Mouse (Mus musculus): ENCODE measurements around the gene Csgalnact2. TPM values are rescaled to one million over a fixed set of nuclear protein-coding genes. Genes with fewer than 3 reads are reported as not detected.

Csgalnact2 gene
- polyA plus RNA-seq, 1 experiment from 2014 or later: 6.3 TPM

- no peaks in the 10 kb centered on the region for H3K27me3 ChIP-seq (ENCODE audit: insufficient read depth, low read length)
- no peaks in the 10 kb centered on the region for H3K9me3 ChIP-seq (ENCODE audit: low read length)
- ATAC-seq (no peak), DNase-seq (no peak)
- no peak overlapping the region for H3K4me2 ChIP-seq (ENCODE audit: low read depth, low read length)
- no peak for TF ChIP-seq EP300 (IDR thresholded peaks at IDR 0.05; ENCODE audit: low read depth)
- no peak for TF ChIP-seq CTCF (IDR thresholded peaks at IDR 0.05; ENCODE audit: low read depth)
- H3K27ac ChIP-seq (ENCODE audit: low read depth): no peak overlapping the region
- H3K9ac ChIP-seq (replicated peaks): no peak overlapping the region
- H3K4me1 ChIP-seq (ENCODE audit: insufficient read depth): no peaks in the 10 kb centered on the region
- no peak overlapping the region for H3K4me3 ChIP-seq (ENCODE audit: low read depth, low read length)
- no peaks in the 10 kb centered on the region for H3K36me3 ChIP-seq (replicated peaks; ENCODE audit: insufficient read depth, low read length)
- WGBS (ENCODE audit: insufficient replicate concordance): 74% methylated on average over 8 of the region's 8 CpGs
These were observed 41.1 kb downstream of the Csgalnact2 start for GRCm38 (mm10) chr6:118097765-118098365.

GRCm38 (mm10) chr6:118090827-118091226 lies 48.1 kb downstream of the Csgalnact2 start:
- H3K4me3 ChIP-seq (ENCODE audit: low read depth, low read length): no peak overlapping the region
- WGBS (ENCODE audit: insufficient replicate concordance): 77% methylated on average over 9 of the region's 9 CpGs
- ATAC-seq: no peak

GRCm38 (mm10) chr6:118088750-118089440 lies 50.0 kb downstream of the Csgalnact2 start:
- H3K4me1 ChIP-seq (ENCODE audit: insufficient read depth): no peaks in the 10 kb centered on the region
- no peak for ATAC-seq
- no peak overlapping the region for H3K4me3 ChIP-seq (ENCODE audit: low read depth, low read length)
- no peak overlapping the region for H3K9ac ChIP-seq (replicated peaks)
- TF ChIP-seq EP300 (IDR thresholded peaks at IDR 0.05; ENCODE audit: low read depth) (no peak), CTCF (IDR thresholded peaks at IDR 0.05; ENCODE audit: low read depth) (no peak)
- no peak overlapping the region for H3K4me2 ChIP-seq (ENCODE audit: low read depth, low read length)
- DNase-seq: no peak
- 83% methylated on average over 17 of the region's 17 CpGs for WGBS (ENCODE audit: insufficient replicate concordance)
- H3K9me3 ChIP-seq (ENCODE audit: low read length): no peaks in the 10 kb centered on the region
- H3K27me3 ChIP-seq (ENCODE audit: insufficient read depth, low read length): no peaks in the 10 kb centered on the region
- H3K36me3 ChIP-seq (replicated peaks; ENCODE audit: insufficient read depth, low read length): no peaks in the 10 kb centered on the region
- no peak overlapping the region for H3K27ac ChIP-seq (ENCODE audit: low read depth)

More at GRCm38 (mm10) chr6:118090827-118091226, 48.1 kb downstream of the Csgalnact2 start:
- no peaks in the 10 kb centered on the region for H3K36me3 ChIP-seq (replicated peaks; ENCODE audit: insufficient read depth, low read length)
- H3K27me3 ChIP-seq (ENCODE audit: insufficient read depth, low read length): no peaks in the 10 kb centered on the region
- no peak overlapping the region for H3K9ac ChIP-seq (replicated peaks)
- DNase-seq: no peak
- H3K27ac ChIP-seq (ENCODE audit: low read depth): no peak overlapping the region
- no peaks in the 10 kb centered on the region for H3K4me1 ChIP-seq (ENCODE audit: insufficient read depth)
- no peak for TF ChIP-seq EP300 (IDR thresholded peaks at IDR 0.05; ENCODE audit: low read depth)
- no peak for TF ChIP-seq CTCF (IDR thresholded peaks at IDR 0.05; ENCODE audit: low read depth)
- H3K9me3 ChIP-seq (ENCODE audit: low read length): no peaks in the 10 kb centered on the region
- H3K4me2 ChIP-seq (ENCODE audit: low read depth, low read length): no peak overlapping the region

- H3K4me1 ChIP-seq (ENCODE audit: insufficient read depth): no peaks in the 10 kb centered on the region
- WGBS (ENCODE audit: insufficient replicate concordance): 45% methylated on average over 8 of the region's 8 CpGs
- no peak overlapping the region for H3K4me2 ChIP-seq (ENCODE audit: low read depth, low read length)
- TF ChIP-seq CTCF (IDR thresholded peaks at IDR 0.05; ENCODE audit: low read depth): peak; percentile 52
- no peak for TF ChIP-seq EP300 (IDR thresholded peaks at IDR 0.05; ENCODE audit: low read depth)
- H3K27me3 ChIP-seq (ENCODE audit: insufficient read depth, low read length): no peaks in the 10 kb centered on the region
- no peak overlapping the region for H3K4me3 ChIP-seq (ENCODE audit: low read depth, low read length)
- H3K9me3 ChIP-seq (ENCODE audit: low read length): no peaks in the 10 kb centered on the region
- no peak for DNase-seq
- no peak overlapping the region for H3K9ac ChIP-seq (replicated peaks)
- no peaks in the 10 kb centered on the region for H3K36me3 ChIP-seq (replicated peaks; ENCODE audit: insufficient read depth, low read length)
- no peak overlapping the region for H3K27ac ChIP-seq (ENCODE audit: low read depth)
- ATAC-seq: no peak
These were observed 51.0 kb downstream of the Csgalnact2 start for GRCm38 (mm10) chr6:118087955-118088354.

- no peaks in the 10 kb centered on the region for H3K36me3 ChIP-seq (replicated peaks; ENCODE audit: insufficient read depth, low read length)
- no peak for TF ChIP-seq CTCF (IDR thresholded peaks at IDR 0.05; ENCODE audit: low read depth)
- TF ChIP-seq EP300 (IDR thresholded peaks at IDR 0.05; ENCODE audit: low read depth): no peak
- WGBS (ENCODE audit: insufficient replicate concordance): 72% methylated on average over 8 of the region's 8 CpGs
- H3K27ac ChIP-seq (ENCODE audit: low read depth): no peak overlapping the region
- no peak overlapping the region for H3K4me2 ChIP-seq (ENCODE audit: low read depth, low read length)
- H3K9ac ChIP-seq (replicated peaks): no peak overlapping the region
- H3K4me1 ChIP-seq (ENCODE audit: insufficient read depth): no peaks in the 10 kb centered on the region
- no peaks in the 10 kb centered on the region for H3K27me3 ChIP-seq (ENCODE audit: insufficient read depth, low read length)
- no peak for DNase-seq
- no peak overlapping the region for H3K4me3 ChIP-seq (ENCODE audit: low read depth, low read length)
- no peaks in the 10 kb centered on the region for H3K9me3 ChIP-seq (ENCODE audit: low read length)
- ATAC-seq: no peak
These were observed 54.3 kb downstream of the Csgalnact2 start for GRCm38 (mm10) chr6:118084596-118084995.

- H3K9me3 ChIP-seq (ENCODE audit: low read length): no peaks in the 10 kb centered on the region
- no peaks in the 10 kb centered on the region for H3K27me3 ChIP-seq (ENCODE audit: insufficient read depth, low read length)
- H3K4me2 ChIP-seq (ENCODE audit: low read depth, low read length): no peak overlapping the region
- TF ChIP-seq EP300 (IDR thresholded peaks at IDR 0.05; ENCODE audit: low read depth): no peak
- TF ChIP-seq CTCF (IDR thresholded peaks at IDR 0.05; ENCODE audit: low read depth): no peak
- no peak overlapping the region for H3K9ac ChIP-seq (replicated peaks)
- no peak overlapping the region for H3K4me3 ChIP-seq (ENCODE audit: low read depth, low read length)
- no peak for ATAC-seq
- no peak for DNase-seq
- H3K27ac ChIP-seq (ENCODE audit: low read depth): no peak overlapping the region
- H3K36me3 ChIP-seq (replicated peaks; ENCODE audit: insufficient read depth, low read length): no peaks in the 10 kb centered on the region
- WGBS (ENCODE audit: insufficient replicate concordance): 65% methylated on average over 6 of the region's 6 CpGs
- H3K4me1 ChIP-seq (ENCODE audit: insufficient read depth): no peaks in the 10 kb centered on the region
These were observed 55.3 kb downstream of the Csgalnact2 start for GRCm38 (mm10) chr6:118083608-118084007.
